Mouse (Mus musculus) lung, embryonic 14.5 days (tissue): ENCODE results near the gene Icmt. TPM values are rescaled to one million over a fixed set of nuclear protein-coding genes. Genes with fewer than 3 reads are reported as not detected.
A peak's percentile ranks its signal among the peaks of the same experiment; 100 is the strongest.

ENCODE experiments used
- ATAC-seq: fragments of 200-750 bp; cut with Nextera tagmentation; 2 replicates; pipeline ENCODE4 v1.8.0; 2017; ENCODE audit warnings: mild to moderate bottlenecking, moderate TSS enrichment, moderate library complexity; ENCODE audit not compliant: insufficient read depth
- DNase-seq: peaks from one replicate; pipeline ENCODE4 v3.0.0-alpha.2; 2015
- H3K27ac ChIP-seq: fragments of 300-500 bp; sonication (generic); 2 replicates; pipeline ENCODE4 v1.5.1; 2014; ENCODE audit warnings: low read depth, mild to moderate bottlenecking, moderate library complexity
- H3K27me3 ChIP-seq: fragments of 300-500 bp; sonication (generic); 2 replicates; pipeline ENCODE4 v1.6.1; 2014; ENCODE audit warnings: low read length, control low read depth; ENCODE audit not compliant: insufficient read depth
- H3K36me3 ChIP-seq: fragments of 300-500 bp; sonication (generic); 2 replicates; pipeline ENCODE4 v1.6.1; 2014; ENCODE audit warnings: control low read depth; ENCODE audit not compliant: insufficient read depth
- H3K4me1 ChIP-seq: fragments of 300-500 bp; sonication (generic); 2 replicates; pipeline ENCODE4 v1.6.1; 2014; ENCODE audit warnings: antibody characterized with exemption, control low read depth; ENCODE audit not compliant: insufficient read depth
- H3K4me2 ChIP-seq: fragments of 300-500 bp; sonication (generic); 2 replicates; pipeline ENCODE4 v1.6.1; 2014; ENCODE audit warnings: mild to moderate bottlenecking
- H3K4me3 ChIP-seq: fragments of 300-500 bp; sonication (generic); 2 replicates; pipeline ENCODE4 v1.5.1; 2014; ENCODE audit warnings: low read depth, low read length
- H3K9ac ChIP-seq: fragments of 300-500 bp; sonication (generic); 2 replicates; pipeline ENCODE4 v1.6.1; 2014
- H3K9me3 ChIP-seq: fragments of 300-500 bp; sonication (generic); 2 replicates; pipeline ENCODE4 v1.6.1; 2016; ENCODE audit warnings: low read depth, low read length, control low read depth
- CTCF ChIP-seq: IDR thresholded peaks from 2 replicates; pipeline ENCODE4 v1.5.1; 2016; ENCODE audit warnings: antibody characterized with exemption, low read depth
- WGBS: fragments of 180-500 bp; shearing (Covaris S2); extraction: QIAGEN DNeasy Blood & Tissue Kit; methylation state at CpG from one replicate; pipeline ENCODE4 v1.1.7; 2014; 5-methylcytosine and 5-hydroxymethylcytosine counted together
- polyA plus RNA-seq: library from polyadenylated mRNA; unstranded; fragments of >200 nt; fragmentation: Nextera tagmentation; extraction: Ambion mirVana; gene quantifications from 2 replicates; pipeline ENCODE4 v1.2.1, GENCODE M21; 2014

The Icmt gene
- polyA plus RNA-seq, 1 experiment from 2014 or later, result 31.8 TPM

- H3K9ac ChIP-seq, result peak overlapping the region; percentile 79
Measured at GRCm38 (mm10) chr4:152274681-152275131, 22.3 kb upstream of the Icmt start.

GRCm38 (mm10) chr4:152276389-152277347, 20.4 kb upstream of the Icmt start:
- peaks cover 14% of the 10 kb centered on the region; the same call in 1 of the 2 replicates for H3K36me3 ChIP-seq
- peaks cover 2% of the 10 kb centered on the region; the same call in 1 of the 2 replicates for H3K4me1 ChIP-seq
- H3K27me3 ChIP-seq, result peaks cover 20% of the 10 kb centered on the region

More at GRCm38 (mm10) chr4:152274681-152275131, 22.3 kb upstream of the Icmt start:
- WGBS, result 2% methylated on average over 20 of the region's 20 CpGs
- Histone ChIP-seq H3K4me3 (peak overlapping the region; percentile 66), H3K36me3 (0 out of 2 replicates have a peak, but pooled peaks cover 5% of the 10 kb centered on the region), H3K27ac (peak overlapping the region; percentile 80; the same call in 1 of the 2 replicates), H3K9me3 (no peaks in the 10 kb centered on the region), H3K27me3 (peaks cover 7% of the 10 kb centered on the region), H3K4me1 (peaks cover 7% of the 10 kb centered on the region; the same call in 1 of the 2 replicates), H3K4me2 (peak overlapping the region; percentile 89)
- ATAC-seq (peak; percentile 45), DNase-seq (peak; percentile 86)
- no peak for TF ChIP-seq CTCF

GRCm38 (mm10) chr4:152277916-152278315, 19.1 kb upstream of the Icmt start:
- Histone ChIP-seq H3K36me3 (peaks cover 14% of the 10 kb centered on the region; the same call in 1 of the 2 replicates), H3K4me3 (no peak overlapping the region), H3K27ac (no peak overlapping the region), H3K27me3 (peaks cover 32% of the 10 kb centered on the region), H3K9ac (no peak overlapping the region), H3K4me2 (no peak overlapping the region), H3K9me3 (no peaks in the 10 kb centered on the region), H3K4me1 (no peaks in the 10 kb centered on the region)
- ATAC-seq (no peak), DNase-seq (no peak)
- no peak; the same call in 1 of the 2 replicates for TF ChIP-seq CTCF
- WGBS, result 63% methylated on average over 2 of the region's 2 CpGs

More at GRCm38 (mm10) chr4:152276389-152277347, 20.4 kb upstream of the Icmt start:
- DNase-seq, result no peak
- Histone ChIP-seq H3K27ac (no peak overlapping the region), H3K9ac (no peak overlapping the region), H3K4me2 (no peak overlapping the region), H3K9me3 (no peaks in the 10 kb centered on the region), H3K4me3 (no peak overlapping the region)
- 50% methylated on average over 10 of the region's 10 CpGs for WGBS
- no peak for ATAC-seq
- TF ChIP-seq CTCF, result peak; percentile 70

GRCm38 (mm10) chr4:152278986-152279385, 18.0 kb upstream of the Icmt start:
- peaks cover 14% of the 10 kb centered on the region; the same call in 1 of the 2 replicates for H3K36me3 ChIP-seq
- peaks cover 43% of the 10 kb centered on the region for H3K27me3 ChIP-seq
- DNase-seq (no peak), ATAC-seq (no peak)
- H3K4me3 ChIP-seq, result no peak overlapping the region
- 80% methylated on average over 23 of the region's 23 CpGs for WGBS
- no peak overlapping the region for H3K9ac ChIP-seq
- H3K27ac ChIP-seq, result no peak overlapping the region
- H3K4me2 ChIP-seq, result no peak overlapping the region
- H3K4me1 ChIP-seq, result no peaks in the 10 kb centered on the region
- H3K9me3 ChIP-seq, result no peaks in the 10 kb centered on the region
- TF ChIP-seq CTCF, result no peak

GRCm38 (mm10) chr4:152281601-152282000, 15.4 kb upstream of the Icmt start:
- H3K27me3 ChIP-seq, result peaks cover 63% of the 10 kb centered on the region
- no peak for TF ChIP-seq CTCF
- no peak overlapping the region for H3K4me2 ChIP-seq
- no peak overlapping the region for H3K27ac ChIP-seq
- H3K36me3 ChIP-seq, result peaks cover 14% of the 10 kb centered on the region; the same call in 1 of the 2 replicates
- H3K9me3 ChIP-seq, result no peaks in the 10 kb centered on the region
- ATAC-seq (no peak), DNase-seq (no peak)
- H3K9ac ChIP-seq, result no peak overlapping the region
- no peak overlapping the region for H3K4me3 ChIP-seq
- no peaks in the 10 kb centered on the region for H3K4me1 ChIP-seq
- 47% methylated on average over 15 of the region's 15 CpGs for WGBS

DNA sequence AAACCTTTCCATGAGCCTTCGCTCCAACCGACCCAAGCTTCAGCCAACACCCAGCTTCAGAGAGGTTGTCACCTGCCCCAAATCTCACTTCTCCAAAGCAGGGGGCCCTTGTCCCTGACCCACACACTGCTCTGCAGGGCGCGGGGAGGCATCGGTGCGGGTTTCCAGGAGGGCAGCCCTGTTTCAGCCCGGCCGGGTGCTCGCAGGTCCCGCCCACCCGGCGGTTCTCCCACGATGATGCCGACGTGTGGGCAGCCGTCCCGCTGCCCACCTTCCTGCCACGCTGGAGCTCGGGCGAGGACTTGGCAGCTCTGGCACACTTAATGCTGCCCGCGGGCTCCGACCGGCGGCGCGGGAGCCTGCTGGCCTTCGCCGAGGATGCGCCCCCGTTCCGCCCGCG, 14.3 kb upstream of the Icmt start:
- DNase-seq (no peak), ATAC-seq (peak; percentile 9; the same call in 1 of the 2 replicates)
- no peak for TF ChIP-seq CTCF
- 13% methylated on average over 32 of the region's 34 CpGs for WGBS
- peaks cover 74% of the 10 kb centered on the region for H3K27me3 ChIP-seq
- H3K27ac ChIP-seq, result no peak overlapping the region
- H3K4me2 ChIP-seq, result peak overlapping the region; percentile 58
- no peaks in the 10 kb centered on the region for H3K4me1 ChIP-seq
- no peaks in the 10 kb centered on the region for H3K9me3 ChIP-seq
- H3K9ac ChIP-seq, result peak overlapping the region; percentile 16; the same call in 1 of the 2 replicates
- H3K4me3 ChIP-seq, result peak overlapping the region; percentile 27
- H3K36me3 ChIP-seq, result peaks cover 14% of the 10 kb centered on the region; the same call in 1 of the 2 replicates
